Mouse (Mus musculus) neural tube, embryonic 12.5 days (tissue): ENCODE measurements around the gene Lrfn2. TPM values are rescaled to one million over a fixed set of nuclear protein-coding genes. Genes with fewer than 3 reads are reported as not detected.

ENCODE experiments used
- ATAC-seq: fragments of 200-750 bp; cut with Nextera tagmentation; 2 replicates; pipeline ENCODE4 v1.8.0; 2017; ENCODE audit warnings: low read depth, mild to moderate bottlenecking, moderate TSS enrichment, moderate library complexity; ENCODE audit not compliant: low FRiP score
- H3K27ac ChIP-seq: fragments of 300-500 bp; sonication (generic); 2 replicates; pipeline ENCODE4 v1.5.1; 2016
- H3K27me3 ChIP-seq: fragments of 300-500 bp; sonication (generic); replicated peaks from 2 replicates; pipeline ENCODE4 v1.6.1; 2016; ENCODE audit warnings: mild to moderate bottlenecking
- H3K36me3 ChIP-seq: fragments of 300-500 bp; sonication (generic); 2 replicates; pipeline ENCODE4 v1.6.1; 2016; ENCODE audit warnings: mild to moderate bottlenecking
- H3K4me1 ChIP-seq: fragments of 300-500 bp; sonication (generic); 2 replicates; pipeline ENCODE4 v1.6.1; 2016
- H3K4me2 ChIP-seq: fragments of 300-500 bp; sonication (generic); replicated peaks from 2 replicates; pipeline ENCODE4 v1.6.1; 2016; ENCODE audit warnings: mild to moderate bottlenecking
- H3K4me3 ChIP-seq: fragments of 300-500 bp; sonication (generic); 2 replicates; pipeline ENCODE4 v1.5.1; 2016
- H3K9ac ChIP-seq: fragments of 300-500 bp; sonication (generic); 2 replicates; pipeline ENCODE4 v1.6.1; 2016; ENCODE audit warnings: mild to moderate bottlenecking
- H3K9me3 ChIP-seq: fragments of 300-500 bp; sonication (generic); 2 replicates; pipeline ENCODE4 v1.6.1; 2016; ENCODE audit warnings: mild to moderate bottlenecking
- WGBS: fragments of 180-500 bp; shearing (Covaris S2); methylation state at CpG from one replicate; pipeline ENCODE4 v1.1.7; 2016; 5-methylcytosine and 5-hydroxymethylcytosine counted together
- polyA plus RNA-seq: library from polyadenylated mRNA; unstranded; fragments of >200 nt; fragmentation: Nextera tagmentation; extraction: Ambion mirVana; gene quantifications from 2 replicates; pipeline ENCODE4 v1.2.1, GENCODE M21; 2016

Gene Lrfn2
- 2.7 and 3.8 TPM in 2 replicates for polyA plus RNA-seq

- H3K27ac ChIP-seq = no peak within 1 kb of the TSS; the same call in 1 of the 2 replicates
- H3K27me3 ChIP-seq = peaks cover 26% of the 10 kb centered on the region
- H3K4me3 ChIP-seq = peak within 1 kb of the TSS; percentile 51
- H3K4me1 ChIP-seq = 0 out of 2 replicates have a peak, but pooled peaks cover 12% of the 10 kb centered on the region
- peak; percentile 94 for ATAC-seq
- H3K9me3 ChIP-seq = no peaks in the 10 kb centered on the region
- H3K9ac ChIP-seq = peak within 1 kb of the TSS; percentile 77
- peak within 1 kb of the TSS; percentile 77 for H3K4me2 ChIP-seq
- H3K36me3 ChIP-seq = no peaks in the 10 kb centered on the region
- WGBS = under 1% methylated on average over 49 of the region's 56 CpGs
Measured at GRCm38 (mm10) chr17:48931621-48932405, at the start of gene Lrfn2. Lrfn2 (plus strand) TSS chr17:48932379.

GRCm38 (mm10) chr17:48887472-48888385, 44.5 kb upstream of the Lrfn2 start:
- no peaks in the 10 kb centered on the region for H3K27me3 ChIP-seq
- H3K4me1 ChIP-seq = no peaks in the 10 kb centered on the region
- no peak overlapping the region for H3K9ac ChIP-seq
- no peaks in the 10 kb centered on the region for H3K9me3 ChIP-seq
- no peak overlapping the region for H3K4me3 ChIP-seq
- ATAC-seq = no peak
- H3K4me2 ChIP-seq = no peak overlapping the region
- WGBS = 65% methylated on average over 8 of the region's 8 CpGs
- H3K36me3 ChIP-seq = no peaks in the 10 kb centered on the region
- H3K27ac ChIP-seq = no peak overlapping the region

GRCm38 (mm10) chr17:48905286-48906040, 26.7 kb upstream of the Lrfn2 start:
- no peak for ATAC-seq
- WGBS = 71% methylated on average over 4 of the region's 4 CpGs
- no peak overlapping the region for H3K27ac ChIP-seq
- no peaks in the 10 kb centered on the region for H3K9me3 ChIP-seq
- no peaks in the 10 kb centered on the region for H3K36me3 ChIP-seq
- H3K4me2 ChIP-seq = no peak overlapping the region
- H3K4me3 ChIP-seq = no peak overlapping the region
- H3K4me1 ChIP-seq = no peaks in the 10 kb centered on the region
- no peaks in the 10 kb centered on the region for H3K27me3 ChIP-seq
- H3K9ac ChIP-seq = no peak overlapping the region

GRCm38 (mm10) chr17:48913437-48913836, 18.7 kb upstream of the Lrfn2 start:
- H3K27ac ChIP-seq = no peak overlapping the region
- 58% methylated on average over 6 of the region's 6 CpGs for WGBS

GRCm38 (mm10) chr17:48917411-48917810, 14.8 kb upstream of the Lrfn2 start:
- H3K9ac ChIP-seq = no peak overlapping the region
- ATAC-seq = no peak
- H3K4me3 ChIP-seq = no peak overlapping the region
- WGBS = 18% methylated on average over 11 of the region's 11 CpGs
- no peak overlapping the region for H3K4me2 ChIP-seq
- no peaks in the 10 kb centered on the region for H3K4me1 ChIP-seq
- H3K36me3 ChIP-seq = no peaks in the 10 kb centered on the region
- no peak overlapping the region for H3K27ac ChIP-seq
- H3K9me3 ChIP-seq = no peaks in the 10 kb centered on the region
- no peaks in the 10 kb centered on the region for H3K27me3 ChIP-seq

More at GRCm38 (mm10) chr17:48913437-48913836, 18.7 kb upstream of the Lrfn2 start:
- ATAC-seq = no peak
- Histone ChIP-seq H3K4me2 (no peak overlapping the region), H3K9ac (no peak overlapping the region), H3K4me1 (no peaks in the 10 kb centered on the region), H3K27me3 (no peaks in the 10 kb centered on the region), H3K36me3 (no peaks in the 10 kb centered on the region), H3K4me3 (no peak overlapping the region), H3K9me3 (no peaks in the 10 kb centered on the region)

- Histone ChIP-seq H3K4me1 (no peaks in the 10 kb centered on the region), H3K36me3 (no peaks in the 10 kb centered on the region), H3K4me3 (no peak overlapping the region), H3K4me2 (no peak overlapping the region), H3K27me3 (no peaks in the 10 kb centered on the region), H3K9me3 (no peaks in the 10 kb centered on the region), H3K27ac (no peak overlapping the region), H3K9ac (no peak overlapping the region)
- WGBS = 89% methylated on average over 3 of the region's 3 CpGs
- ATAC-seq = no peak
Measured at GRCm38 (mm10) chr17:48918458-48918857, 13.7 kb upstream of the Lrfn2 start.

- ATAC-seq = no peak
- Histone ChIP-seq H3K4me2 (no peak overlapping the region), H3K9ac (no peak overlapping the region), H3K27me3 (no peaks in the 10 kb centered on the region), H3K4me1 (peaks cover 5% of the 10 kb centered on the region; the same call in 1 of the 2 replicates), H3K36me3 (no peaks in the 10 kb centered on the region), H3K27ac (no peak overlapping the region), H3K9me3 (no peaks in the 10 kb centered on the region), H3K4me3 (no peak overlapping the region)
- WGBS = 88% methylated on average over 2 of the region's 2 CpGs
Measured at GRCm38 (mm10) chr17:48922905-48923304, 9.3 kb upstream of the Lrfn2 start.

GRCm38 (mm10) chr17:48925426-48925825, 6.8 kb upstream of the Lrfn2 start:
- ATAC-seq = no peak
- H3K36me3 ChIP-seq = no peaks in the 10 kb centered on the region
- peaks cover 5% of the 10 kb centered on the region; the same call in 1 of the 2 replicates for H3K4me1 ChIP-seq
- H3K4me3 ChIP-seq = no peak overlapping the region
- no peaks in the 10 kb centered on the region for H3K9me3 ChIP-seq
- H3K9ac ChIP-seq = no peak overlapping the region
- H3K27ac ChIP-seq = no peak overlapping the region
- no peak overlapping the region for H3K4me2 ChIP-seq
- 16% methylated on average over 9 of the region's 9 CpGs for WGBS
- no peaks in the 10 kb centered on the region for H3K27me3 ChIP-seq

- Histone ChIP-seq H3K27ac (no peak overlapping the region), H3K4me1 (peaks cover 13% of the 10 kb centered on the region; the same call in 1 of the 2 replicates), H3K4me2 (peak overlapping the region; percentile 77), H3K4me3 (no peak overlapping the region), H3K36me3 (no peaks in the 10 kb centered on the region), H3K9me3 (no peaks in the 10 kb centered on the region), H3K9ac (no peak overlapping the region), H3K27me3 (peaks cover 26% of the 10 kb centered on the region)
- ATAC-seq = no peak; the same call in 1 of the 2 replicates
- WGBS = 64% methylated on average over 10 of the region's 10 CpGs
Measured at GRCm38 (mm10) chr17:48930994-48931393, 1.2 kb upstream of the Lrfn2 start.

GRCm38 (mm10) chr17:48932406-48932906, 277 bp downstream of the Lrfn2 start:
- H3K9me3 ChIP-seq = no peaks in the 10 kb centered on the region
- H3K36me3 ChIP-seq = no peaks in the 10 kb centered on the region
- under 1% methylated on average over 26 of the region's 26 CpGs for WGBS
- H3K4me3 ChIP-seq = peak overlapping the region; percentile 51
- 0 out of 2 replicates have a peak, but pooled peaks have one; percentile 15 for ATAC-seq
- H3K27ac ChIP-seq = no peak overlapping the region
- peaks cover 26% of the 10 kb centered on the region for H3K27me3 ChIP-seq
- peak overlapping the region; percentile 77 for H3K9ac ChIP-seq
- peak overlapping the region; percentile 77 for H3K4me2 ChIP-seq
- 0 out of 2 replicates have a peak, but pooled peaks cover 12% of the 10 kb centered on the region for H3K4me1 ChIP-seq

- Histone ChIP-seq H3K27ac (no peak overlapping the region), H3K9me3 (no peaks in the 10 kb centered on the region), H3K4me1 (0 out of 2 replicates have a peak, but pooled peaks cover 12% of the 10 kb centered on the region), H3K27me3 (peaks cover 26% of the 10 kb centered on the region), H3K36me3 (no peaks in the 10 kb centered on the region), H3K4me2 (peak overlapping the region; percentile 77), H3K9ac (peak overlapping the region; percentile 77), H3K4me3 (peak overlapping the region; percentile 51)
- ATAC-seq = no peak
- WGBS = 8% methylated on average over 9 of the region's 9 CpGs
Measured at GRCm38 (mm10) chr17:48932916-48933315, 737 bp downstream of the Lrfn2 start.
